In genomic region chr1:143727701-143728445, GRCm38 (mm10) we compare ENCODE assay signal across 23 mouse cellular contexts. TPM values are rescaled to one million over a fixed set of nuclear protein-coding genes. Genes with fewer than 3 reads are reported as not detected.
A peak's percentile ranks its signal among the peaks of the same experiment; 100 is the strongest.
DNase-seq lines count a peak whose midpoint lies in the region; ATAC-seq lines count a peak whose summit lies in the region.
"Had no signal": no experiment of that assay in that cellular context is flagged by ENCODE, and none has a peak within 500 bp of the region (broad histone marks: within the 10 kb centered on the region; RNA-seq: fewer than 3 reads in every experiment).

No protein-coding gene starts in this region.

- H3K4me2 ChIP-seq in intestine, embryonic 16.5 days (ENCODE audit: low read depth, low read length), result no peak overlapping the region
- H3K4me2 ChIP-seq in neural tube, embryonic 15.5 days, result no peak overlapping the region
- H3K4me2 ChIP-seq: forebrain, embryonic 13.5 days; heart, embryonic 12.5 days; hindbrain, embryonic 14.5 days had no signal

- 0 out of 2 replicates have a peak, but pooled peaks cover 2% of the 10 kb centered on the region for H3K9me3 ChIP-seq in intestine, embryonic 16.5 days (ENCODE audit: control insufficient read depth, low read length)
- H3K9me3 ChIP-seq in neural tube, embryonic 15.5 days (replicated peaks), result no peaks in the 10 kb centered on the region
- H3K9me3 ChIP-seq: embryonic facial prominence, embryonic 10.5 days; forebrain, embryonic 13.5 days; hindbrain, embryonic 10.5 days had no signal

- no peaks in the 10 kb centered on the region for H3K27me3 ChIP-seq in intestine, embryonic 16.5 days (replicated peaks; ENCODE audit: control insufficient read depth, insufficient read depth, low read length)
- H3K27me3 ChIP-seq in neural tube, embryonic 15.5 days (replicated peaks), result no peaks in the 10 kb centered on the region
- H3K27me3 ChIP-seq: forebrain, embryonic 13.5 days; heart, embryonic 12.5 days had no signal

- ATAC-seq in intestine, embryonic 16.5 days, result peak; percentile 55; the same call in 1 of the 2 replicates
- no peak for ATAC-seq in neural tube, embryonic 15.5 days (ENCODE audit: low FRiP score)
- ATAC-seq: CD4-positive, CD25-positive, alpha-beta regulatory T cell, adult 4 months; forebrain, embryonic 13.5 days; forebrain, postnatal 0 days had no signal

- H3K4me3 ChIP-seq in intestine, embryonic 16.5 days (ENCODE audit: low read length), result no peak overlapping the region
- H3K4me3 ChIP-seq in neural tube, embryonic 15.5 days (replicated peaks), result no peak overlapping the region
- H3K4me3 ChIP-seq: embryonic facial prominence, embryonic 10.5 days; forebrain, embryonic 13.5 days; gastrocnemius, adult 2 months; heart, embryonic 12.5 days; hindbrain, embryonic 10.5 days had no signal

- no peaks in the 10 kb centered on the region for H3K4me1 ChIP-seq in intestine, embryonic 16.5 days (ENCODE audit: control insufficient read depth, insufficient read depth, low read length)
- H3K4me1 ChIP-seq in neural tube, embryonic 15.5 days, result no peaks in the 10 kb centered on the region
- H3K4me1 ChIP-seq: embryonic facial prominence, embryonic 10.5 days; forebrain, embryonic 13.5 days; hindbrain, embryonic 10.5 days had no signal

- 44% methylated on average over 9 of the region's 9 CpGs for WGBS in intestine, embryonic 16.5 days
- WGBS in neural tube, embryonic 15.5 days, result 81% methylated on average over 9 of the region's 9 CpGs

- H3K27ac ChIP-seq in intestine, embryonic 16.5 days (ENCODE audit: low read length), result no peak overlapping the region
- no peak overlapping the region for H3K27ac ChIP-seq in neural tube, embryonic 15.5 days (replicated peaks)
- H3K27ac ChIP-seq: embryonic facial prominence, embryonic 10.5 days; forebrain, embryonic 13.5 days; gastrocnemius, adult 2 months; hindbrain, embryonic 10.5 days; hindbrain, embryonic 14.5 days had no signal

- no peak overlapping the region for H3K9ac ChIP-seq in intestine, embryonic 16.5 days (ENCODE audit: low read depth, low read length)
- H3K9ac ChIP-seq in neural tube, embryonic 15.5 days (replicated peaks), result no peak overlapping the region
- H3K9ac ChIP-seq: forebrain, embryonic 13.5 days; forebrain, postnatal 0 days; heart, embryonic 12.5 days; hindbrain, embryonic 14.5 days had no signal

- H3K36me3 ChIP-seq in intestine, embryonic 16.5 days (ENCODE audit: control insufficient read depth, insufficient read depth, low read length), result no peaks in the 10 kb centered on the region
- H3K36me3 ChIP-seq in neural tube, embryonic 15.5 days, result no peaks in the 10 kb centered on the region
- H3K36me3 ChIP-seq: embryonic facial prominence, embryonic 10.5 days; G1E; heart, embryonic 12.5 days; hindbrain, embryonic 10.5 days had no signal

- peak; percentile 29 for DNase-seq in adrenal gland, postnatal 10 days
- DNase-seq in adrenal gland, adult 8-10 months, result no peak
- peak; percentile 74 for DNase-seq in 416B (ENCODE audit: low read depth)
- peak; percentile 48 for DNase-seq in adrenal gland, postnatal 14 days
- DNase-seq in liver, result no peak
- DNase-seq in right cerebral cortex, adult 18-20 months, result no peak
- DNase-seq: B cell, adult 2 months; cerebellum, adult 18-20 months; cerebellum, adult 9-11 months; cerebellum, postnatal 36 days; forebrain, postnatal 0 days; gastrocnemius, adult 2 months; gastrocnemius, postnatal 25 days; kidney, adult 11 months had no signal

RNA-seq across cellular contexts. Expression of gene Glrx2, which starts 11.7 kb away (rescaled TPM):
- total RNA-seq in adrenal gland, postnatal 10 days (2021), result 10 to 100 TPM; 84.8 to 84.9 TPM
- 100 to 1,000 TPM in 2 of 4 experiments, 10 to 100 TPM in 2; 81.6 to 107 (median 95.7) TPM for total RNA-seq in adrenal gland, adult 8-10 months (2022)
- total RNA-seq in adrenal gland, postnatal 14 days (2021), result 81.3 and 90.8 TPM in 2 replicates
- 79.9 and 81.3 TPM in 2 replicates for polyA plus RNA-seq in intestine, embryonic 16.5 days (2015; fragmentation: Nextera tagmentation; extraction: Ambion mirVana)
- polyA plus RNA-seq in neural tube, embryonic 15.5 days (2015; fragmentation: Nextera tagmentation; extraction: Ambion mirVana), result 121 and 134 TPM in 2 replicates

RNA-seq across cellular contexts. Expression of gene Cdc73, which starts 25.2 kb away (rescaled TPM):
- total RNA-seq in adrenal gland, postnatal 10 days (2021), result 10 to 100 TPM; 66.4 to 74.2 TPM
- total RNA-seq in adrenal gland, adult 8-10 months (2022), result 100 to 1,000 TPM in 3 of 4 experiments, 10 to 100 TPM in 1; 90.9 to 134 (median 122) TPM
- total RNA-seq in adrenal gland, postnatal 14 days (2021), result 85.7 and 90.8 TPM in 2 replicates
- polyA plus RNA-seq in intestine, embryonic 16.5 days (2015; fragmentation: Nextera tagmentation; extraction: Ambion mirVana), result 7.5 and 8.6 TPM in 2 replicates
- polyA plus RNA-seq in neural tube, embryonic 15.5 days (2015; fragmentation: Nextera tagmentation; extraction: Ambion mirVana), result 17.9 and 19.9 TPM in 2 replicates

RNA-seq across cellular contexts. Expression of gene Trove2, which starts 49.0 kb away (rescaled TPM):
- 10 to 100 TPM in 1 of 2 experiments, 1 to 10 TPM in 1; 8.3 to 10.4 TPM for total RNA-seq in adrenal gland, postnatal 10 days (2021)
- total RNA-seq in adrenal gland, adult 8-10 months (2022), result 10 to 100 TPM; 14.6 to 25.7 (median 20.0) TPM
- total RNA-seq in adrenal gland, postnatal 14 days (2021), result 11.0 and 12.6 TPM in 2 replicates
- 7.8 and 8.3 TPM in 2 replicates for polyA plus RNA-seq in intestine, embryonic 16.5 days (2015; fragmentation: Nextera tagmentation; extraction: Ambion mirVana)
- polyA plus RNA-seq in neural tube, embryonic 15.5 days (2015; fragmentation: Nextera tagmentation; extraction: Ambion mirVana), result 19.0 and 20.2 TPM in 2 replicates

RNA-seq across cellular contexts. Expression of gene Uchl5, which starts 49.2 kb away (rescaled TPM):
- 10 to 100 TPM; 26.6 to 30.3 TPM for total RNA-seq in adrenal gland, postnatal 10 days (2021)
- 10 to 100 TPM; 22.5 to 25.9 (median 24.3) TPM for total RNA-seq in adrenal gland, adult 8-10 months (2022)
- total RNA-seq in adrenal gland, postnatal 14 days (2021), result 27.7 and 27.8 TPM in 2 replicates
- 99.8 and 101 TPM in 2 replicates for polyA plus RNA-seq in intestine, embryonic 16.5 days (2015; fragmentation: Nextera tagmentation; extraction: Ambion mirVana)
- 72.5 and 92.0 TPM in 2 replicates for polyA plus RNA-seq in neural tube, embryonic 15.5 days (2015; fragmentation: Nextera tagmentation; extraction: Ambion mirVana)

Comparison
In these comparisons a context has a peak if more than half of its experiments do, and no peak if none do; other contexts are left out.
1. DNase-seq: peak in adrenal gland, postnatal 10 days (single experiment), 416B (single experiment) and adrenal gland, postnatal 14 days (single experiment); none in adrenal gland, adult 8-10 months (single experiment), liver (single experiment) and right cerebral cortex, adult 18-20 months (single experiment).